Mouse (Mus musculus) embryonic fibroblast, embryonic 13.5 days (primary cell): ENCODE measurements around the gene Dhx35.

Experiments used
- CTCF ChIP-seq: IDR thresholded peaks from 2 replicates; pipeline ENCODE4 v1.5.1; 2011; ENCODE audit warnings: mild to moderate bottlenecking, control low read depth, low read length, moderate library complexity, borderline replicate concordance; ENCODE audit not compliant: insufficient read depth
- POLR2A ChIP-seq: IDR thresholded peaks from 2 replicates; pipeline ENCODE4 v1.6.1; 2011; ENCODE audit warnings: low read depth, mild to moderate bottlenecking, control low read depth, low read length, moderate library complexity

DNA sequence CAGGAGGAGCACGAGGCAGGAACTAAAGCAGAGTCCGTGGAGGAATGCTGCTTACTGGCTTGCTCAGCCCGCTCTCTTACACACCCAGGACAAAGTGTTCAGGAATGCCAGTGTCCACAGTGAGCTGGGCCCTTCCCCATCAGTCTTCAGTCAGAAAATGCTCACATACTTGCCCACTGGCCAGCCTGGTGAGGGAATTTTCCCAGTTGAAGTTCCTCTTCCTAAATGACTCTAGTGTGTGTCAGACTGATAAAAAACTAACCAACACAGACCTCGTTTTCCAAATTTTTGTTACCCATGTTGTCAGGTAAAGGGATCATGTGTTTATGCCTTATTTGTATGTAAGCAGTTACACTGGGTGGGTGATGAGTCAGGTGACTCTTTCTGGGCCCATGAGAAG lies 21.6 kb downstream of the Dhx35 start:
- TF ChIP-seq POLR2A (no peak), CTCF (no peak)
